Mouse (Mus musculus): Measurements from ENCODE around the gene Rnh1. TPM values are rescaled to one million over a fixed set of nuclear protein-coding genes. Genes with fewer than 3 reads are reported as not detected.

Rnh1 gene
- polyA plus RNA-seq, 1 experiment from 2014 or later: 93.2 TPM

DNA sequence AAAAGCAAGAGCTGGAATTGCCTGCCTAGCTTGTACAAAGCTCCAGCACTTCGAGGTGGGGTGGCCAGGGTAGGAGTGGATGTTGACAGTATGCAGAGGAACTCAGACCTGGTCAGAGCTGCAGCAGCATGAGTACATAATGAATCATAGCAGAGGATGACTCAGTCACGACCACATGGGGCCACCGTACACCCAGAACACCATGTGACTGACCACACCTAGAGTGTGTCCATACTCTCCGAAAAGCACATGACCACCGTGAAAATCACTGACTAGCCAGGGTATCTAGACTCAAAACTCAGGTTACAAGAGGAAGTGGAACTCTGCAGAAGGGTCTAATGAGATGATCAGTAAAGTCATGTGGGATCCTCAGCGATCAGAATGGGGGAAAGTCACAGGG is 7.8 kb downstream of the Rnh1 start:
- Histone ChIP-seq H3K36me3 (ENCODE audit: inconsistent target) (peaks cover 53% of the 10 kb centered on the region), H3K4me3 (ENCODE audit: inconsistent target) (no peak overlapping the region), H3K79me2 (ENCODE audit: inconsistent target) (peaks cover 82% of the 10 kb centered on the region), H3K27ac (peak overlapping the region; percentile 94)
- 15% methylated on average over 6 of the region's 6 CpGs for whole genome bisulfite sequencing (ENCODE audit: missing documents)

DNA sequence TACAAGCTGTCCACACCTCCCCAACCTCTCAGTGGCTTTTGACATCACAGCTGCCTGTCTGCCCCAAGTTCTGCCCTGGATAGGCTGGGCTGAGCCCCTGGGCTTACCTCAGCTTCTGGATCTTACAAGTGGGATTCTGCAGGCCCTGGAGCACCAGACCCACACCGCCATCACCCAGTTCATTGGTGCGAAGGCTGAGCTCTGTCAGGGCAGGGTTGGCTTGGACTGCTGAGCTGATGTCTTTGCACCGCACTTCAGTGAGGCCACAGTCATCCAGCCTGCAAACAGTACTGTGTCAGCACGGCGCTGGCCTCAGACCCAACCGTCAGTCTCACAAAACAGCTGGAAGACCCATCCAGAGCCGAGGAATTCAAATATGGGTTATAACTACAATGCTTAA is 8.3 kb downstream of the Rnh1 start:
- Histone ChIP-seq H3K27ac (peak overlapping the region; percentile 94), H3K36me3 (ENCODE audit: inconsistent target) (peaks cover 57% of the 10 kb centered on the region), H3K4me3 (ENCODE audit: inconsistent target) (no peak overlapping the region), H3K79me2 (ENCODE audit: inconsistent target) (peaks cover 77% of the 10 kb centered on the region)
- 90% methylated on average over 7 of the region's 7 CpGs for WGBS (ENCODE audit: missing documents)

DNA sequence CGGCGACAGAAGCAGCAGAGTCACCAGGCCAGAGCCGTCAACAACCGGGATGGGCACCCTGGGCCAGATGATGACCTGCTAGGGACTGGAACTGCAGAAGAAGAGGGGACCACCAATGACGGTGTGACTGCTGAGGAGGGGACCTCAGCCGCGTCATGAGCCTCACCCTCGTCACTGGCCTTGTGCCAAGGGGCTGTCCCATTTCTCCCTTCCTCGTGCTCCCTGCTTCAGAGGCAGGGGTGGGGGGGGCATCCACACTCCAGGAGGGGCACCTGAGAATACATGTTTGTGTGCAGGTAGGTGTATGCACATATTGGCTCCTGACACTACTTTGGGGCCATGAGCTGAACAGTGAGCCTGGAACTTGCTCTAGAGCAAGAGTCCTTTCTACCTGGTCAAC is 17.3 kb downstream of the Rnh1 start:
- Histone ChIP-seq H3K27ac (no peak overlapping the region), H3K36me3 (ENCODE audit: inconsistent target) (peaks cover 23% of the 10 kb centered on the region), H3K4me3 (ENCODE audit: inconsistent target) (no peak overlapping the region), H3K79me2 (ENCODE audit: inconsistent target) (no peaks in the 10 kb centered on the region)
- WGBS (ENCODE audit: missing documents): 90% methylated on average over 9 of the region's 9 CpGs

DNA sequence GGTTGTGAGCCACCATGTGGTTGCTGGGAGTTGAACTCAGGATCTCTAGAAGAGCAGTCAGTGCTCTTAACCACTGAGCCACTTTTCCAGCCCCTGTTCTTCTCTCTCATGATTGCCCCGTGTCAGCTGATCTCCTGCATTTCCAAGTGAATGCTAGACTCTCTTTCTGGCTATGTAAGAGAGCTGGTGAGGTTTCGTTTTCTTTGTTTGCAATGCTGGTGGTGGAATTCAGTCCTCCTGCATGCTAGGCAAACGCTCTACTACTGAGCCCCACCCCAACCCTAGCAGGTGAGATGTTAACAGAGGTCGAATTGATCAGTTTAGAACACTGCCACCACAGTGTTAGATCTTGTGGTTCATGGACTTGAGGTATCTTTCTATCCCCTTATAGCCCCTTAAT is 24.0 kb downstream of the Rnh1 start:
- Histone ChIP-seq H3K27ac (no peak overlapping the region), H3K4me3 (ENCODE audit: inconsistent target) (no peak overlapping the region), H3K36me3 (ENCODE audit: inconsistent target) (peaks cover 21% of the 10 kb centered on the region; the same call in 1 of the 2 replicates), H3K79me2 (ENCODE audit: inconsistent target) (no peaks in the 10 kb centered on the region)
- 93% methylated on average over 4 of the region's 4 CpGs for WGBS (ENCODE audit: missing documents)

GRCm38 (mm10) chr7:141147044-141147443 is 25.6 kb downstream of the Rnh1 start:
- H3K79me2 ChIP-seq (ENCODE audit: inconsistent target): no peaks in the 10 kb centered on the region
- WGBS (ENCODE audit: missing documents): 94% methylated on average over 6 of the region's 6 CpGs
- H3K27ac ChIP-seq: no peak overlapping the region
- H3K4me3 ChIP-seq (ENCODE audit: inconsistent target): no peak overlapping the region
- H3K36me3 ChIP-seq (ENCODE audit: inconsistent target): peaks cover 15% of the 10 kb centered on the region; the same call in 1 of the 2 replicates

DNA sequence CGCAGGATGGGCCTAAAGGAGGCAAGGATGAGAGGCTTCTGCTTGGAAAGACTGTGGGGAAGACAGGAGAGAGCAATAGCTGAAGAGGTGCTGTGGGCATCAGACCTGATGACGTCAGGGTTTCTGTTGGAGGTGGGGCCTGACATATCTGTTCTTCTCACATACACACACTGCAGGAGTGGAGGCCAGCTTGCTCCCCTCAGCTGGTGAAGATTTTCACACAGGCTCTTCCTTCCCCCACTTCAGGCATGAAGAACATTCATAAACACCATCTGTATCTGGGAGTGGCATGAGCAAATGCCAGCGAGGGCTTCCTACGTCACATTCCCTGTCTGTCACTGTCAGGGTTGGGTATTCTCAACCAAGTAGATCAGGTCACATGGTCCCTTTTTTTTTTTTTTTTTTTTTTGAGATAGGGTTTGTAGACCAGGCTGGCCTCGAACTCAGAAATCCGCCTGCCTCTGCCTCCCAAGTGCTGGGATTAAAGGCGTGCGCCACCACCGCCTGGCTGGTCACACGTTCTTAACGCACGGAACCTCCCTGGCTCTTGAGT is 26.5 kb downstream of the Rnh1 start:
- H3K27ac ChIP-seq: no peak overlapping the region
- 95% methylated on average over 12 of the region's 12 CpGs for WGBS (ENCODE audit: missing documents)
- peaks cover 15% of the 10 kb centered on the region; the same call in 1 of the 2 replicates for H3K36me3 ChIP-seq (ENCODE audit: inconsistent target)
- no peak overlapping the region for H3K4me3 ChIP-seq (ENCODE audit: inconsistent target)
- H3K79me2 ChIP-seq (ENCODE audit: inconsistent target): no peaks in the 10 kb centered on the region

- H3K27ac ChIP-seq: no peak overlapping the region
- no peak overlapping the region for H3K4me3 ChIP-seq (ENCODE audit: inconsistent target)
- WGBS (ENCODE audit: missing documents): 76% methylated on average over 1 of the region's 1 CpGs
- H3K79me2 ChIP-seq (ENCODE audit: inconsistent target): no peaks in the 10 kb centered on the region
- H3K36me3 ChIP-seq (ENCODE audit: inconsistent target): peaks cover 15% of the 10 kb centered on the region; the same call in 1 of the 2 replicates
Observed at GRCm38 (mm10) chr7:141145403-141145802, 27.3 kb downstream of the Rnh1 start.

DNA sequence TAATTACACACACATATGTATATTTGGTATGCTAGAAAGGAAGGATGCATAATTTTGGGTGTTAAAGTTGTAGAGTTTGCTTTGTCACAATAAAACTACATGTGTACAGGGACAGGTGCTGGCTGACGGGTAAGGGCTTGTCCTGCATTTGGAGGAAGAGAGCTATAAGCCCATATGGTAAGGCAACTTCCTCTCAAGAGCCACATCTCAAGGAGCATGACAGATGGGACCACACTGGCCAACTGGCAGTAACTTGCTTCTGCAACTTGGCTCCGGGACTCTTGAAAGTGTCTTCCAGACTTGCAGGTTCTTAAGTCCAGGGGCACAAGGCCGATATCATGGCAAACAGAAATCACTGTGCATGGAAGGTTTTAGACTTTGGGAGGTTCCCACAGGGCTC is 28.0 kb downstream of the Rnh1 start:
- H3K36me3 ChIP-seq (ENCODE audit: inconsistent target): peaks cover 15% of the 10 kb centered on the region; the same call in 1 of the 2 replicates
- H3K27ac ChIP-seq: no peak overlapping the region
- H3K79me2 ChIP-seq (ENCODE audit: inconsistent target): no peaks in the 10 kb centered on the region
- no peak overlapping the region for H3K4me3 ChIP-seq (ENCODE audit: inconsistent target)
- 22% methylated on average over 3 of the region's 3 CpGs for WGBS (ENCODE audit: missing documents)

GRCm38 (mm10) chr7:141143861-141144260 is 28.8 kb downstream of the Rnh1 start:
- Histone ChIP-seq H3K27ac (no peak overlapping the region), H3K4me3 (ENCODE audit: inconsistent target) (no peak overlapping the region), H3K36me3 (ENCODE audit: inconsistent target) (peaks cover 12% of the 10 kb centered on the region; the same call in 1 of the 2 replicates), H3K79me2 (ENCODE audit: inconsistent target) (no peaks in the 10 kb centered on the region)
- WGBS (ENCODE audit: missing documents): 86% methylated on average over 2 of the region's 2 CpGs

GRCm38 (mm10) chr7:141143112-141143511 is 29.5 kb downstream of the Rnh1 start:
- Histone ChIP-seq H3K27ac (no peak overlapping the region), H3K4me3 (ENCODE audit: inconsistent target) (no peak overlapping the region)

DNA sequence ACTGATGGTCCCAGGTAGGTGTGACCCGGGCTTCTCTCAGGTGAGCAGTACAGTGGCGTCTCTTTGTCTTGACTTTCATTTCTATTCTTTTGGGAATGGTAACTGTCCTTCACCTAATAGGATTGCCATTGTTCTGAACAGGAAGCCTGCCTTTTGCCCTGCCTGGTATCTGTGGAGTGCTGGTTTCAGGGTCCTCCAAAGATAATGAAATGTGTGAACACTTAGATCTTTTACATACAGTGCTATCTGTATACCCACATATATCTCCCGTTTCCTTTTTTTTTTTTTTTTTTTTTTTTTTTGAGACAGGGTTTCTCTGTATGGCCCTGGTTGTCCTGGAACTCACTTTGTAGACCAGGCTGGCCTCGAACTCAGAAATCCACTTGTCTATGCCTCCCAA is 31.3 kb downstream of the Rnh1 start:
- Histone ChIP-seq H3K27ac (no peak overlapping the region), H3K79me2 (ENCODE audit: inconsistent target) (no peaks in the 10 kb centered on the region), H3K4me3 (ENCODE audit: inconsistent target) (no peak overlapping the region), H3K36me3 (ENCODE audit: inconsistent target) (peaks cover 7% of the 10 kb centered on the region; the same call in 1 of the 2 replicates)
- WGBS (ENCODE audit: missing documents): 98% methylated on average over 3 of the region's 4 CpGs

More at GRCm38 (mm10) chr7:141143112-141143511, 29.5 kb downstream of the Rnh1 start:
- peaks cover 8% of the 10 kb centered on the region; the same call in 1 of the 2 replicates for H3K36me3 ChIP-seq (ENCODE audit: inconsistent target)
- 59% methylated on average over 5 of the region's 5 CpGs for WGBS (ENCODE audit: missing documents)
- no peaks in the 10 kb centered on the region for H3K79me2 ChIP-seq (ENCODE audit: inconsistent target)

GRCm38 (mm10) chr7:141131904-141132755 is 40.5 kb downstream of the Rnh1 start:
- H3K27ac ChIP-seq: 0 out of 2 replicates have a peak overlapping the region, but pooled peaks have one; percentile 25
- peak overlapping the region; percentile 82 for H3K4me3 ChIP-seq (ENCODE audit: inconsistent target)
- 73% methylated on average over 12 of the region's 12 CpGs for WGBS (ENCODE audit: missing documents)
- peaks cover 16% of the 10 kb centered on the region; the same call in 1 of the 2 replicates for H3K79me2 ChIP-seq (ENCODE audit: inconsistent target)
- H3K36me3 ChIP-seq (ENCODE audit: inconsistent target): peaks cover 17% of the 10 kb centered on the region; the same call in 1 of the 2 replicates

GRCm38 (mm10) chr7:141131024-141131820 is 41.4 kb downstream of the Rnh1 start:
- under 1% methylated on average over 59 of the region's 59 CpGs for WGBS (ENCODE audit: missing documents)
- Histone ChIP-seq H3K36me3 (ENCODE audit: inconsistent target) (peaks cover 9% of the 10 kb centered on the region; the same call in 1 of the 2 replicates), H3K27ac (0 out of 2 replicates have a peak overlapping the region, but pooled peaks have one; percentile 25), H3K4me3 (ENCODE audit: inconsistent target) (peak overlapping the region; percentile 82), H3K79me2 (ENCODE audit: inconsistent target) (peaks cover 16% of the 10 kb centered on the region; the same call in 1 of the 2 replicates)

- Histone ChIP-seq H3K36me3 (ENCODE audit: inconsistent target) (no peaks in the 10 kb centered on the region), H3K79me2 (ENCODE audit: inconsistent target) (no peaks in the 10 kb centered on the region), H3K27ac (peak overlapping the region; percentile 54), H3K4me3 (ENCODE audit: inconsistent target) (peak overlapping the region; percentile 59)
- 5% methylated on average over 15 of the region's 15 CpGs for WGBS (ENCODE audit: missing documents)
Observed at GRCm38 (mm10) chr7:141123517-141123856, 49.2 kb downstream of the Rnh1 start.
